Mouse (Mus musculus) embryonic facial prominence, embryonic 15.5 days (tissue): ENCODE results near the gene Ptprn2. TPM values are rescaled to one million over a fixed set of nuclear protein-coding genes. Genes with fewer than 3 reads are reported as not detected.
A peak's percentile ranks its signal among the peaks of the same experiment; 100 is the strongest.

Experiments used
- ATAC-seq: fragments of 200-750 bp; cut with Nextera tagmentation; 2 replicates; pipeline ENCODE4 v1.8.0; 2017; ENCODE audit warnings: low read depth, moderate TSS enrichment; ENCODE audit not compliant: insufficient number of reproducible peaks, low FRiP score, low TSS enrichment
- H3K27ac ChIP-seq: fragments of 300-500 bp; sonication (generic); replicated peaks from 2 replicates; pipeline ENCODE4 v1.5.1; 2015; ENCODE audit warnings: mild to moderate bottlenecking, inconsistent platforms
- H3K27me3 ChIP-seq: fragments of 300-500 bp; sonication (generic); 2 replicates; pipeline ENCODE4 v1.6.1; 2015; ENCODE audit warnings: inconsistent platforms
- H3K36me3 ChIP-seq: fragments of 300-500 bp; sonication (generic); 2 replicates; pipeline ENCODE4 v1.6.1; 2015; ENCODE audit warnings: mild to moderate bottlenecking, inconsistent platforms
- H3K4me1 ChIP-seq: fragments of 300-500 bp; sonication (generic); 2 replicates; pipeline ENCODE4 v1.6.1; 2015; ENCODE audit warnings: inconsistent platforms
- H3K4me2 ChIP-seq: fragments of 300-500 bp; sonication (generic); replicated peaks from 2 replicates; pipeline ENCODE4 v1.6.1; 2015; ENCODE audit warnings: mild to moderate bottlenecking, inconsistent platforms
- H3K4me3 ChIP-seq: fragments of 300-500 bp; sonication (generic); replicated peaks from 2 replicates; pipeline ENCODE4 v1.5.1; 2015; ENCODE audit warnings: mild to moderate bottlenecking, inconsistent platforms
- H3K9ac ChIP-seq: fragments of 300-500 bp; sonication (generic); 2 replicates; pipeline ENCODE4 v1.6.1; 2015; ENCODE audit warnings: inconsistent platforms
- H3K9me3 ChIP-seq: fragments of 300-500 bp; sonication (generic); replicated peaks from 2 replicates; pipeline ENCODE4 v1.6.1; 2016; ENCODE audit warnings: inconsistent platforms
- WGBS: fragments of 180-500 bp; shearing (Covaris S2); methylation state at CpG from one replicate; pipeline ENCODE4 v1.1.7; 2015; 5-methylcytosine and 5-hydroxymethylcytosine counted together
- polyA plus RNA-seq: library from polyadenylated mRNA; unstranded; fragments of >200 nt; fragmentation: Nextera tagmentation; extraction: Ambion mirVana; gene quantifications from 2 replicates; pipeline ENCODE4 v1.2.1, GENCODE M21; 2015

The Ptprn2 gene
- polyA plus RNA-seq, result 0.12 and 0.13 TPM in 2 replicates

DNA sequence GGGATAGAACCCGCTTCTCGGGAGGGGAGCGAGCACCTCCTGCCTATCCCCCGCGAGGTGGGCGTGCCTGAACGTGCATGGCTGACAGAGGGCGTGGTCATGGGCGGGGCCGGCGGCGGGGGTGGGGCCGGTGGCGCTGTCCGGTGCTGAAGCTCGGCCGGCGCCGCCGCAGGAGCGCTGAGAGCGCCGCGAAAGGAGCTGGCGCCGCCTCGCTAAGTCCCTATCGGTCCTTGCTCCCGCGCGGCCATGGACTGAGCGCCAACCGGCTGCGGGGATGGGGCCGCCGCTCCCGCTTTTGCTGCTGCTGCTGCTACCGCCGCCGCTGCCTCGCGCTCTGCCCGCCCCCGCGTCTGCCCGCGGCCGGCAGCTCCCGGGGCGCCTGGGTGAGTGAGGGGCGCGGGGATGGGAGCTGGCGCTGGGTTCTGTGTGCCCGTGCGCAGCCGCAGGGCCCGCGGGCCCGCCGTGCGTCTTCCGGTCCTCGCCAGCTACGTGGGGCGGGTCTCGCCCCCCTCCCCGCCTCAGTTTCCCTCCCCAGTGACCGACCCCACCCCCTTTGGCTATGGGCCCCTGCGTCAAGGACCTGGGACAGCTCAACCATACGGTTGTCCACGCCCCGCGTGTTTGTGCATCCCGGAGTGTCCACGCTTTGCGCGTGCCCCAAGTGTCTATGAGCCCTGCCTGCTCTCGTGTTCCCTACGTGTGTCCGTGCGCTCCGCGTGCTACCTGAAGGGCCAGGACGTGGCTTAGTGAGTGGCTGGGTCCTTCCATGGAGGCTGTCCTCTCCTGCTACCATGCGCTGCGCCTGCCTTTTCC, at the start of gene Ptprn2:
Ptprn2 (plus strand) TSS at position 130 of the 813 bp plus-strand sequence.
- Histone ChIP-seq H3K4me2 (peak within 1 kb of the TSS; percentile 99), H3K4me1 (peaks cover 10% of the 10 kb centered on the region), H3K4me3 (peak within 1 kb of the TSS; percentile 55), H3K27ac (no peak within 1 kb of the TSS), H3K9ac (no peak within 1 kb of the TSS), H3K36me3 (no peaks in the 10 kb centered on the region), H3K27me3 (peaks cover 19% of the 10 kb centered on the region), H3K9me3 (no peaks in the 10 kb centered on the region)
- WGBS, result 1% methylated on average over 80 of the region's 86 CpGs
- ATAC-seq, result peak; percentile 86

DNA sequence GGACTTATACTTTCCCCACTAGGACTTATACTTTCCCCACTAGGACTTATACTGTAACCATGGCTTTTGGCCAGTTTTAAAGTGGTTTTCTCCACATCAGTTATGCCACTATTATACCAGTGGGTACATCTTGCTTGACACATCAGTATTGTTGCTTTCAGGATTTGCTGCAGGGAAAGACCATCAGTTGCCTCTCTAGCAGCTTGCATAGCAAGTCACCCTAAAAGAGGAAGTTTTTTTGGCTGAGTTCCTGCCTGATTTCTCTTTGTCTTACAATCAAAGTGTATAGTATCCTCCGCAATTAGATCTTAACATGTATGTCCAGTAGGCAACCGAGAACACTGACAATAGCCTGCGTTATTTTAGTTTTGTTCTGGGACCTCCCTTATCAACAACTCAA, 49.4 kb upstream of the Ptprn2 start:
- no peak overlapping the region for H3K27ac ChIP-seq
- no peaks in the 10 kb centered on the region for H3K4me1 ChIP-seq
- no peak for ATAC-seq
- no peak overlapping the region for H3K4me3 ChIP-seq
- H3K9me3 ChIP-seq, result no peaks in the 10 kb centered on the region
- no peak overlapping the region for H3K4me2 ChIP-seq
- 90% methylated on average over 3 of the region's 3 CpGs for WGBS
- peaks cover 41% of the 10 kb centered on the region for H3K36me3 ChIP-seq
- H3K9ac ChIP-seq, result no peak overlapping the region
- H3K27me3 ChIP-seq, result no peaks in the 10 kb centered on the region

DNA sequence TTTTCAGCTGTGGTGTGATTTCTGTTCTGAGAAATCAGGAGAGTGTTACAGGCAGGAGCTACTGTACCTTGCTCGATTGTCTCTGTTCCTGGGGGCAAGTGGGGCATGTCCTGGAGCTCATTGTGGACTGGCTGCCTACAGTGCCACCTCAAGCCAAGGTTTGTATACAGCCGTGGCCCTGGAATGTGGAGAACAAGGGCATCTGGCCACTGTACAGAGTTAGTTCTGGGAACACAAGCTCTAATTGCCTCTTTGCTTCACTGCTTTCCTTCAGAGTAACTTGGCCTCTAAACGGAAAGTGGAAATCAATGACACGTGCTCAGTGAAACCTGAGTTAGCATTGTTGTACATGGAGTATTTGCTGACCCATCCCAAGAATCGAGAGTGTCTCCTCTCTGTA, 46.9 kb upstream of the Ptprn2 start:
- Histone ChIP-seq H3K9me3 (no peaks in the 10 kb centered on the region), H3K27ac (no peak overlapping the region), H3K4me3 (no peak overlapping the region), H3K9ac (no peak overlapping the region), H3K4me2 (no peak overlapping the region), H3K4me1 (no peaks in the 10 kb centered on the region), H3K27me3 (no peaks in the 10 kb centered on the region), H3K36me3 (peaks cover 49% of the 10 kb centered on the region)
- 79% methylated on average over 5 of the region's 5 CpGs for WGBS
- no peak for ATAC-seq

DNA sequence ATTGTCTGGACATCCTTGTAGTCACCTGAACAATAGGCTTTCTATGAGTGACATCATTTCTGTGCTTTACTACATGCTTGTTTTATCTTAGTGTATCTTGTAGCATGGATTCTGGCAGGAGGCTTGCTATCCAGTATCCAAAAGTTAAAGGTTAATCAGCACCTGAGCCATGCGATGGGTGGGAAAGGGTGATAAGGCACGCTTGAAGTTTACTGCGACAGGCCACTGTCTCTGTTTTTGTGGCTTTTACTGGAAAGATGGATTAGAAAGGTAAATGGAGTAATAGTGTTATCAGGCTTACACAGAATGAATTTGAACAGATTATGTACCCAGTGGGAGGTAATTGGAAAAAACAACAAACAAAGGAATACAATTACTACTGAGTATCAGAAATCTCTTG, 43.3 kb upstream of the Ptprn2 start:
- Histone ChIP-seq H3K4me3 (no peak overlapping the region), H3K9ac (no peak overlapping the region), H3K36me3 (peaks cover 57% of the 10 kb centered on the region), H3K27me3 (no peaks in the 10 kb centered on the region), H3K27ac (no peak overlapping the region), H3K4me2 (no peak overlapping the region), H3K4me1 (no peaks in the 10 kb centered on the region), H3K9me3 (no peaks in the 10 kb centered on the region)
- ATAC-seq, result no peak
- 95% methylated on average over 3 of the region's 3 CpGs for WGBS

DNA sequence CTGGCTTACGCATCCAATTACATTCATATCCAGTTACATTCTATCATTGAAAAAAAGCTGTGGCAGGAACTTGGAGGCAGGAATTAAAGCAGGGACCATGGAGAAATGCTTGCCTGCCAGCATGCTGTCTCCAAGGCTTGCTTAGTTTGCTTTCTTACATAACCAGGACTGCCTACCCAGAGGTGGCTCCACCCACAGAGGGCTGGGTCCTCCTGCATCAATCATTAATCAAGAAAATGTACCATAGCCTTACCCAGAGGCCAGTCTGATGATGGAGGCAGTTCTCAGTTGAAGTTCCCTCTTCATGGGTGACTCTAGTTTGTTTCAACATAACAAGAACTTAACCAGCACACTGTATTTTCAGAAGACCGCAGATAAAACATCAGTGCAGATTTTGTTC, 36.0 kb upstream of the Ptprn2 start:
- no peak for ATAC-seq
- Histone ChIP-seq H3K36me3 (peaks cover 37% of the 10 kb centered on the region), H3K4me3 (no peak overlapping the region), H3K4me1 (no peaks in the 10 kb centered on the region), H3K27ac (no peak overlapping the region), H3K9ac (no peak overlapping the region), H3K27me3 (no peaks in the 10 kb centered on the region), H3K9me3 (no peaks in the 10 kb centered on the region), H3K4me2 (no peak overlapping the region)
- WGBS, result 78% methylated on average over 2 of the region's 2 CpGs

DNA sequence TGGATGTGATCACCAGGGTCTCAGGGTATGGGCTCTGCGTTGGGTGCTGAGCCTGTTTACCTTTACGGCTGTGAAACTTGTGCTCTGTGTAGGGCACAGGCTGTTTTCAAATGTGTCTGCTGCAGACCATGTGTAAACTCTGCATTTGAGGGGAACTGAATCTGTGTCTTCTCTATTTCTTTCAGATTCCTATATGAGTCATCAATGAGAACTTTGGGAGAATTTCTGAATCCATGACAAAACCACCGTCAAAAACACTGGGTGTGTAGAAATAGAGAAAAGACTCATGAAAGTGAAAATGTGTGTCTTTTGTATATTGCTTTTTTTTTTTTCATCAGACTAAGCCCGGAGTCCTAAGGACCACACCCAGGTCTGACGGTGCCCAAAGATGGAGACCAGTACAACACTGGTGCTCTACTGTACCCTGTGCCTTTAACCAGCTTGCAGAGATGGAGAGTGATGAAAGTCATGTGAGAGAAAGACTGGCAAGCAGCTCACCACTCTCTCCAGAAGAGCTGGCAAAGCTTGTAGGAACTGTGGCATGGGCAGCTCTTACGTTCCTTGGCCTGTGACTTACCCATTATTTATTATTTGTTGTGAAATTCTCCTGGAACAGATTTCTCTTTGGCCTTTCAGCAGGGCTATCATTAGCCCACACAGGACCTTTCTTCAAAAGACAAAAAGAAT, 25.0 kb upstream of the Ptprn2 start:
- no peak for ATAC-seq
- Histone ChIP-seq H3K9ac (no peak overlapping the region), H3K4me3 (no peak overlapping the region), H3K27ac (no peak overlapping the region), H3K4me1 (no peaks in the 10 kb centered on the region), H3K27me3 (no peaks in the 10 kb centered on the region), H3K4me2 (no peak overlapping the region), H3K36me3 (peaks cover 24% of the 10 kb centered on the region; the same call in 1 of the 2 replicates), H3K9me3 (no peaks in the 10 kb centered on the region)
- 96% methylated on average over 6 of the region's 6 CpGs for whole genome bisulfite sequencing

DNA sequence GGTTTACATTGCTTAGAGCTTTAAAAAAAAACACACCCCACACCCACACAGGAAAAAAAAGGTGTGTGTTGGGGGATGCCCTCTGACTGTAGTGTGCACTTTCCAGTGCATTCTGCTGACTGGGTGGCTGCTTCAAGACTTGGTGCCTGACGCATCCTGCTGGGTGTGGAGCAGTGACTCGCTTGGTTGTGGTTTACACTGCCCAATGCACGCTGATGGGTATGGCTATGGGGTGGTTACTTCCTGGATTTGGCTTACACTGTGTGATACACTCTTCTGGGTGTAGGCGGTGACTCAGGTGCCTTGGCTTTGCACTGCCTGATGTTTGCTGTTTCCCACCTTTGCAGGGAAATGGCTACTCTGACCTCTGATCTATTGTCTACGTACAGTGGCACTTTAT, 18.5 kb upstream of the Ptprn2 start:
- no peak overlapping the region for H3K4me3 ChIP-seq
- H3K9ac ChIP-seq, result no peak overlapping the region
- H3K36me3 ChIP-seq, result peaks cover 4% of the 10 kb centered on the region; the same call in 1 of the 2 replicates
- no peak overlapping the region for H3K4me2 ChIP-seq
- no peaks in the 10 kb centered on the region for H3K9me3 ChIP-seq
- no peak for ATAC-seq
- no peaks in the 10 kb centered on the region for H3K27me3 ChIP-seq
- 87% methylated on average over 5 of the region's 5 CpGs for WGBS
- H3K4me1 ChIP-seq, result no peaks in the 10 kb centered on the region
- no peak overlapping the region for H3K27ac ChIP-seq

DNA sequence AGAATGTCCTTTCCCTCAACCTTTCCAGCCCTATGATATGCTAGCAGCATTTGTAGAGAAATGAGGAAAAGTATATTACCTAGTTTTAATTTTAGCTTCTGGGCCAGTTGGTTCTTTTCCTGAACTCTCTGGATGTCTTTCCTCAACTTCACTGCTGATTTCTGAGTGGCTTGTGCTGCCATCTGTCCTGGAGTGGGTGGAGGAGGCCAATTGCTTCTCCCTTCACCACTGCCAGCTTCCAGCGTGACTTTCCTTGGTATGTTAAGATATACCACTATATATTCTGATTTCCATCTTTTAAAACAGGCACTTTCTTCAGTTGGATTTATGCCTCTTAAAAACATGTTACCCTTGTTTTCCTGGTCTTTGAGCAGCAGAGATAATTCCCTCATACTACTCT, 17.2 kb upstream of the Ptprn2 start:
- Histone ChIP-seq H3K9ac (no peak overlapping the region), H3K4me2 (no peak overlapping the region), H3K27me3 (no peaks in the 10 kb centered on the region), H3K36me3 (peaks cover 4% of the 10 kb centered on the region; the same call in 1 of the 2 replicates), H3K9me3 (no peaks in the 10 kb centered on the region), H3K27ac (no peak overlapping the region), H3K4me1 (no peaks in the 10 kb centered on the region), H3K4me3 (no peak overlapping the region)
- WGBS, result 89% methylated on average over 1 of the region's 1 CpGs
- no peak for ATAC-seq

DNA sequence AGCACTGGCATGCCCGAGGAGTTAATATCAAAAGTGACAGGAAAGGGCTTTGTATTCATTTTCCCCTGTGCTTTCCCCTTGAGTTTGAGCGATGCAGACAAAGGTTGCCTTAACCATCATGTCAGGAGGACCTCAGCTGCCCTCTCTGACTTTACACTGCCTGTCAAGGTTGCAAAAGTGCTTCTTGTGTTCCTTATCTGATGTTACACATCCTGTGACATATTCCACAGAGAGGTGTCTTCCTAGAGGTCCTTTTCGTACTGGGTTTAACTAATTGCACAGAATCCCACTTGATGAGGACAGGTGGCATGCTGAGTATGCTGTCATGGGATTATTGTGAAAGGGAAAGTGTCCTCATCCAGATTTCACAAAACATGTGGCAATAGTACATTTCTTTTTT, 16.4 kb upstream of the Ptprn2 start:
- Histone ChIP-seq H3K27ac (no peak overlapping the region), H3K4me2 (no peak overlapping the region), H3K9ac (no peak overlapping the region), H3K27me3 (no peaks in the 10 kb centered on the region), H3K4me1 (no peaks in the 10 kb centered on the region), H3K9me3 (no peaks in the 10 kb centered on the region), H3K36me3 (no peaks in the 10 kb centered on the region), H3K4me3 (no peak overlapping the region)
- WGBS, result 79% methylated on average over 3 of the region's 3 CpGs
- ATAC-seq, result no peak

DNA sequence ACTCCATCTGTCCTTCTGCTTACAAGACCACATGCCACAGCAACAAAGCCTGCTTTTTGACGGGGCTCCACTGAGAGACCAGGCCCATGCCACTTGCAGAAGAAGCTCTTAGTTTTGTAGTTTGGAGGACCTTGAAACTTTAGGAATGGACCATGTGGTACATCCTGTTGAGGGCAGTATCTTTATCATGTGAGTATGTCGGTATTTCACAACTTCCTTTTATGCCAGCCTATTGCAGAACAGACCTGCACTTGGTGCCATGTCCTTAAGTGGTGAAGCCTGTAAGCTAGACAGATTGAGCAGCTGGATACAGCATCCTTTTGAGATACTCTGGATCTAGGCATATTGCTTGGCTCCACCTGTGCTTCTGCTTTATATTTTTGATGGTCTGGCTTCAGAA, 12.3 kb upstream of the Ptprn2 start:
- no peaks in the 10 kb centered on the region for H3K4me1 ChIP-seq
- no peaks in the 10 kb centered on the region for H3K27me3 ChIP-seq
- WGBS, result 77% methylated on average over 2 of the region's 2 CpGs
- no peak overlapping the region for H3K9ac ChIP-seq
- no peak overlapping the region for H3K4me3 ChIP-seq
- H3K36me3 ChIP-seq, result no peaks in the 10 kb centered on the region
- H3K4me2 ChIP-seq, result no peak overlapping the region
- no peak overlapping the region for H3K27ac ChIP-seq
- H3K9me3 ChIP-seq, result no peaks in the 10 kb centered on the region
- ATAC-seq, result no peak

DNA sequence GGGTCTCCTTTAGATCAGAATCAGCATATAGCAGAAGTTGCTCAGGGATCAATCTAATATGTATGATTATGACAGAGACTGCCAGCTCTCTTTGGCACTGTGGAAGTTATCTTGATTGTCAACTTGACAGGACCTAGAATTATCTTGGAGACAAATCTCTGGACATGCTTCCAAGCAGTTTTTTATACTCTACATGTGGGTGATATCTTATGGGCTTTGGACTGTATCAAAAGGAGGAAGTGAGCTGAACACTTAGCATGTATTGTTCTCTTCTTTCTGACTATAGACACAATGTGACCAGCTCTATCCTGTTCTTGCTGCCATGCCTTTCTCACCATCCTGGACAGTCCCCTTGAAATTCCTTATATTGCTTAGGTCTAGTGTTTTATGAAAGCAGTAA, 11.8 kb upstream of the Ptprn2 start:
- Histone ChIP-seq H3K4me3 (no peak overlapping the region), H3K27ac (no peak overlapping the region), H3K4me2 (no peak overlapping the region), H3K27me3 (no peaks in the 10 kb centered on the region), H3K4me1 (no peaks in the 10 kb centered on the region), H3K9me3 (no peaks in the 10 kb centered on the region), H3K36me3 (no peaks in the 10 kb centered on the region), H3K9ac (no peak overlapping the region)
- no peak for ATAC-seq
